Mouse (Mus musculus): ENCODE measurements at regions not wholly inside any gene's neighbourhood (a gene's known extent, or its start where the extent isn't known, plus 50 kb on each side); places are given as distances from the start of the nearest gene placed in this dataset.

DNA sequence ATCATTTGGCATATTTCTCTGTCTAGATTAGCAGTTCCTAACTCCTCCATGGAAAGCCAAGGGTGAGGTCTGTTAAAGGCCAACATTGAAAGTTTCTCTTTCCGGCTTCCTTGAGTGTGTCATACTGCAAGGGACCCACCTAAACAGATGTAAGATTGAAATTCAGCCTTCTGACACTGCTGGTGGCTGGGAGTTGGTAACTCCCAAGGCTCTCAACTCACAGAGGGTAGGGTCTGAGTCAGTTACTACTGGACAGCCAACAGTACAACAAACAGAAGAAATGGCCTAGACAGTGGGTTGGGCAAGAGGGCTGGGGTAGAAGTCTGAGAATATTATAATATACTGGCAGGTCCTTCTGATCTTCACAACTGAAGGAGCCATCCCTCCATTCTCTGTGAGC lies 193.7 kb upstream of the Ppp2r3a start:
- DNase-seq (ENCODE audit: low spot score): no peak

DNA sequence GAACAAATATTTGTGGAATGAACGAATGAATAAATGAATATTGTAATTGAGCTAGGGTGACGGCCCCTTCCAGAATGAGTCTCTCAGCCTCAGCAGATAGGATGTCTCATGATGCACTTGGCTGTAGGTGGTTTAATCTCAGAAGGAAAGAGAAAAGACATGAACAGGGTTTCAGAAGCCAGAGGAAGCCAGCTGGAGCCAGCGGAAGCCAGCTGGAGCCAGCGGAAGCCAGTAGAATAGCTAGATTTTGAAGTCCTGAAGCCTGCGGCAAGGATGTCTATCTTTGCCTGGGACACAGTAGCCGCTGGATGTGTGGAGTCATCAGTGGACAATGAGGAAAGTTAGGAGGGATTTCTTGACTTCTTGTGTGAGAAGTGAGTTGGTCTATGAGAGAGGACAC lies 188.3 kb upstream of the Ppp2r3a start:
- no peak for DNase-seq (ENCODE audit: low spot score)

DNA sequence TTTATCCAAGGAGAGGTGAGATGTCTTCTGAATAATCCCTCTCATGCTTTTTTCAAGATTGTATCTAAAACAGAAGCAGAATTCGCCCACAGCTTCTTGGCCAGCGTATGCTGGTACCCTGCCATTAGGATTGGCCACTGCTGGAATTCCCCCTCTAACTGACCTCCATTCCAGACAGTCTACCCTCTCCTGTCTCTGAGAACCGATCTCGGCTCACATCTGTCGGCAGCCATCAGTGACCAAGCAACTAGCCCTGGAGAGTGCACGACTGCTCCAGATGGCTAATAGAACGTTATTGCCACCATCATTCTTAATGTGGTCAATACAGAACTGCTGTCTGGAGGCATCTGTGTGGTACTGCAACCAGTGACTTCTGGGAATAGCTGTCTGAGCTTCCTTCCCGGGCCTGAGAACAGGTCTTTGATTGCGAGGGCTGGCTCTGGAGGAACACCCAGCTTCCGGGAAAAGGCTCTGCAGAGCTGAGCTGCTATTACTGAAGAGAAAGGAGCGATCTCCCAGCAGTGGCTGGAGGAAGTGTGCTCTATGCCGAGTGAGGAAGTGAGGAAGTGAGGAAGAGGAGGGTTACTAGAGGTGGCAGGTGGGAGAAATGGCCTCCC lies 187.1 kb upstream of the Ppp2r3a start:
- no peak for DNase-seq (ENCODE audit: low spot score)

DNA sequence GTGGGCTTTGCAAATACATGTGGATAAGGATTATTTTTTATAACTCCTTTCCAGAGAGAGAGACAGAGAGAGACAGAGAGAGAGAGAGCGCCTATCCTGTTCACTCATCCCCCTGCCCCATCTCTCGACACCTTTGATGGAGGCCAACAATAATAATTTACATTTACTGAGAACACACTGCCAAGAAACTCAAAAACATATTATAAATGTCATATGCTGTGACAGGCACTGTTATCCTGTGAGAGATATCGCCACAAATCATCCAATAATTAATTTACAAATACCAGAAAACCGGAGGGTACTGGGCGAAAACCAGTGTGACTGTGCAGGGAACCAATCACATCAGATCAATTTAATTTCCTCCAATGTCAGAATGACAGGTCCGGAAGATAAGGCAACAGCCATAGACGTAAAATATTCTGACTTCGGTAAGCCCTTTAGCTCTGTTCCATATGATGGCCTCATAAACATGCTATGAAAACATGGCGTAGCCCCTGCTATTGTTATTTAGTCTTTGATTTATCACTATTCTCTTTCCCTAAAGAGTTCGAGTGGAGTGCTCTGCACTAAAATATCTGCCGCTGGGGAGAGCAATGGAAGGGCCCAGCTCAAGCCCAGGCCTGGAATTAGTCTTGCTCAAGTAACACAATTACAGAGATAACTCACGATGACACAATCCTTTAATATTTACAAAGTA lies 173.5 kb upstream of the Ppp2r3a start:
- DNase-seq (ENCODE audit: low spot score): no peak

DNA sequence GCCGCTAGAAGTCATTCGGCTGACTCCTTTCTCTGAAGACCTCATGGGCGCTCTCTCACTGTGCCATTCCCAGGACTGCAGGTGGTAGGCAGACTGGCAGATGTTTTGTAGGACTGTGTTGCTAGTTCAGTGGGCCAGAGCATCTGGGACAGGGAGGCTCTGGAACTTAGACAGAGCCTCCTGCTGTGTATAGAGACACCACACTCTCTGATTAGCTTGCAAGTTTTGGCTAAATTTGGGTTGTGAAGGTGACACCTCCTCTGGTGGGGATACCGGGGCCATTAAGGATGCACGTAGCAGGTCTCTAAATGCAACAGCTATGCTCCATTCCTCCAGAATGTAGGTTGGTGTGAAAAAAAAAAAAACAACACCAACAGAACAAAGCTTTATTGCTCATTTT lies 171.4 kb upstream of the Ppp2r3a start:
- DNase-seq (ENCODE audit: low spot score): no peak

DNA sequence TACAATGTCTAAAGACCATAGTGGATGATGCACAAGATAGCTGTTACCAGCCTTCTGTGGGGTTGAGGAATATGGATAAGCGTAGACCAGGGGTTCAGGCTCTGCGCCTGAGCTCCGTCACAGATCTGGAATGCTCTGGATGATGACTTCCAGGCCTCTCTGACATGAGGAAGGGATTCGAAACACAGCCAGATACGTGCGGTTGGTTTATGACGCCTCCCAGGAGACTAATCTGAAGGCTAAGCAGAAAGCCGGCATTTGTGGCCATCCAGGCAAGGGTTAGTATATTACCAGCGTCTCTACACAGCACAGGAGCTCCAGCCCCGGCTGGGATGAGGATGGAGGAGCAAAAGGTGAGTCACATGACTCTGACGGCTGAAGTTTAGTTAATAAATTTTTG lies 170.4 kb upstream of the Ppp2r3a start:
- DNase-seq (ENCODE audit: low spot score): no peak

DNA sequence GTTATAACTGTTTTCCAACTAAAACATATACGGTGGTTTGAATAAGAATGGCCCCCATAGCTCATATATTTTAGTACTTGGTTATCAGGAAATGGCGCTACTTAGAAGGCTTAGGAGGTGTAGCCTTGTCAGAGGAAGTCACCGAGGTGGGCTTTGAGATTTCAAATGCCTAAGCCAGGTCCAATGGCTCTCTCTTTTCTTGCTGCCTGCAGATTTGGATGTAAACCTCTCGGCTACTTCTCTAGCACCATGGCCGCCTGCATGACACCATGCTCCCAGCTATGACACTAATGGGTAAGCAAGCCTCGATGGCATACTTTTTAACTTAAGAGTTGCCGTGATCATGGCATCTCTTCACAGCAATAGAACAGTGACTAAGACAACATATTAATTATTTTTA lies 169.5 kb upstream of the Ppp2r3a start:
- DNase-seq (ENCODE audit: low spot score): no peak

DNA sequence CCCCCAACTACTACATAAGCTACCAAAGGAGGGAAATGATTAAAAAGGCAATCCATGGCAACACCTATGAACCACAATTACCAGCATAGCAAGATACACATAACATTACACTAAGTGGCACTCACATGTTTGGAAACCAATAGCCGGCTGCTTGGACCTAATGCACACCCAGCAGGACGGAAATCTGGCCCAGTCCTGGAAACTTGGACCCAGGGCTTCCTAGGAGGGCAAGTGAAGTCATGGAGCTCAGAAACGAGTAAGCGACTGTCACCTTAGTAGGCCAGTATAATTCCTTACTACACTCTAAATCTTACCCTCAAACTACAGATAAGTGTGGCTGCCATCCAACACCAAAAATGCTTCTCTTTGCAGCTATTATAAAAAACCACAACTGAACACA lies 168.6 kb upstream of the Ppp2r3a start:
- DNase-seq (ENCODE audit: low spot score): no peak

DNA sequence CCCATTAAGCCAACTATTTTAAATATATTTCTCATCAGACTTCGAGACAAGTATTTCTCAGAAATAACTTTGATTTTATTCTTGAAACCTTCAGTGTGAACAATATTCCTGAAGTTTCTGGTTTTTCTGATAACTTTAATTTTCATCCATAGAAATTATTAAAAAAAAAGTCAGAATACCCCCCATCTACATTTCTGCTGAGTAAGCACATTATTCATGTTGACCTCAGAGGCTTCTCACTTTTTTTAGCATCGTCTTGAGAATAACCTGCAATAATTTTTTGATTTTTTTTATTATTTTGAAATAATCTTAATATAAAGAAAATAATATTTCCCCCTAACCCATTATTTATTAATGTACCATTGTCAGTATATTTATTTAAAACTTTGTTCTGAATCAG lies 166.1 kb upstream of the Ppp2r3a start:
- DNase-seq (ENCODE audit: low spot score): no peak

DNA sequence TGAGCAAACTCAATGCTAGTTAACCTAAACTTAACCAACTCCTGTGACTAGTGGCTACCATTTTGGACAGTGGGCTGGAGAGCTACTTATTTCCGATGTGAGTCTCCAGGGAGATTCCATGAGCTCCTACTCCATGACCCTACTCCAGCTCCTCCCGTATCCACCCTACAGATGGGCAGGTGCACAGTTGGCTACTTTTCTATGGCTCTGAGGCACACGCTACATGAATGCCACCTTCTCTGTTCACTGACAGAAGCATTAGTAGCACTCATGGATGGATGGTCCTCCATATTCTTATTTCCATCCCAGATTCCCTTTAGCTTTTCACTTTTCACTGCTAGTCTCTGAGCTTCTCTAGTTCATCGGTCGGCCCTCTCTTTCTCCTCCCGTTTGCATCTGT lies 164.7 kb upstream of the Ppp2r3a start:
- DNase-seq (ENCODE audit: low spot score): no peak

DNA sequence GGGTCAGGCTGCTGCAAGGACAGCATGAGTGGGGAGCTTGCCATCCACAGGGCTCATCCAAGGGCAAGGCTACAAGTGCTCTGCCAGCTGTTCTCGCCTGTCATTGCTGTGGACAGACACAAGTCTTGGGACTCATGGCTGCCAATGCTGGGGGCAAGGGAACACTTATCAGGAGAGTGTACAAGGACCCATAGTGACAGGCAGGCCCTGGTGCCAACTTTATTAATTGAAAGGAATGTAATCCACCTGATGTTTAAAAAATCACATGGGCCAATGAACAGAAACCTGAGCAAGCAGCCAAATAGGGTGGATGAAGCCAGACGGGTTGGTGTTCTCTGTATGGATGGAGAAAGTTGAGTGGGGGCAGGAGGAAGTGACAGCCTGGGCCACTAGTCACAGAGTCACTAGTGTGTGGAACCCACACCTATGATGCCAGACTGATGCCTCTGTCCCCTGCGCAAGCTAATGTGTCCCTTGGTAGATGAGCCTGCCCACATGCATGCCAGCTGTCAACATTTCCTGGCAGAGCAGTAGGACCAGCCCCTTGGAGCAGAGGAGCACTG lies 161.6 kb upstream of the Ppp2r3a start:
- no peak for DNase-seq (ENCODE audit: low spot score)

DNA sequence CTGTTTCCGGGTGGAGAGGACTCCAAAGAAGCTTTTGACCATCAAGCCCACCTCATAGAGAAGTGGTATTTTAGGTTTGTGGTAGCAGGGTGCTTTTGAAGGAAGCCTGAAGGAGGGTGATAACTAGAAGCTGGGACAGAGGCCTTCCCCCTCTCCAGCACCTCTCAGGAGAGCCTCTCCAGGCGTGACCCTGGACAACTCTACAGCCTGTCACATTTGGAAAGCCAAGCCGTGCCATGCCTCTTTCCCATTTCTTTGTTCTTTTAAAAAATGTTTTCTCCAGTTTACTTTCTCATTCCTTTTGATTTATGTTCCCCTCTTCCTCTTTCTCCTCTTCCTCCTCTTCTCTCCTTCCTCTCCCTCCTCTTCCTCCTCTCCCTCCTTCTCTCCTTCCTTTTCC lies 160.4 kb upstream of the Ppp2r3a start:
- no peak for DNase-seq (ENCODE audit: low spot score)

DNA sequence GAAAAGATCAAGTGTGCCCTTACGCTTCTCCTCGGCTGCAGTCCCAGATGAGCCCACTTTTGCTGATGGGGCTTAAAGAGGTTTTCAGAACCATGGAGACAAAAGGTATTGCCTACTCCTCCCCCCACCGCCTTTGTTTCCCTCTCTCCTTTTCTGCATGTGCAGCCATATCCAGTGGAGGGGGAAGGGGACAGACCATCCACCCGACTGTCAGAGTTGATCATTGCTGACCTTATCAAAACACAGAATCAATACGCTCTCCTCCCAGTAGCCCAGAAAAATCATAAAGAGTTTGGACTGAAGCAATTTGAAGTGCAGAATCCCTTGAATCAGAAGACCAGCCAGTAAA lies 159.9 kb upstream of the Ppp2r3a start:
- DNase-seq (ENCODE audit: low spot score): no peak

DNA sequence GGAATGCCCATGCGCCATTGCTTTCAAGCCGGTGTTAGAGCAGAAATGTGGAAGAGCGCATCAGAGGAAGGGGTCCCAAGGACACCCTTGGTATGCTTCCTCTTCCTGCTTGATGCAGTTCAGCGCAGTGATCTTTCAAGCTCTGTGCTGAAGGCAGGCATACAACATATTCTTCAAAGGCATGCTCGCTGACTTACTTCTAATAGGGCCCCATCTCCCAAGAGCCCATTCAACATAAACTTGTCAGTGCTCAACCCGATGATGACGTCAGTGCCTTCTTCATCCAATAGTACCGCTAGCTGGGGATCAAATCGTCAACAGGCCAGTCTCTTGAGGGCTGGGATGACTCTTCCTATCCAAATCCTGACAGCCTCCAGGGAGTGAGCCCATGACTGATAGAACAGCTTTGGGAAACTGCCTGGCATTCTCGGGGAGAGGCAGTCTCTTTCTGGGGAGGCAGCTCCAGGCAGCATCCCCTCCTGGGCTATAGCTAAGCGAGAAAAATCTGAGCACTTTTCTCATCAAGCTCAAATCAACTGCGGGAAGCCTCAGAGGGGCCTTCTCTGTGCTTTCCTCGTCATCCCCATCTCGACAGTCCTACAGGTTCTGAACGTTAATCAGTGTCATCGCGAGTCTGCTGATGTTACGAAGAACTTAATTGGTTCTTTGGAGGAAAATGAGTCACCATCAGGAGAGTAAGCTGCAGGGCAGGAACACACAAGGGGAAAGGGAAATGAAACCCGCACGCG lies 159.4 kb upstream of the Ppp2r3a start:
- no peak for DNase-seq (ENCODE audit: low spot score)

DNA sequence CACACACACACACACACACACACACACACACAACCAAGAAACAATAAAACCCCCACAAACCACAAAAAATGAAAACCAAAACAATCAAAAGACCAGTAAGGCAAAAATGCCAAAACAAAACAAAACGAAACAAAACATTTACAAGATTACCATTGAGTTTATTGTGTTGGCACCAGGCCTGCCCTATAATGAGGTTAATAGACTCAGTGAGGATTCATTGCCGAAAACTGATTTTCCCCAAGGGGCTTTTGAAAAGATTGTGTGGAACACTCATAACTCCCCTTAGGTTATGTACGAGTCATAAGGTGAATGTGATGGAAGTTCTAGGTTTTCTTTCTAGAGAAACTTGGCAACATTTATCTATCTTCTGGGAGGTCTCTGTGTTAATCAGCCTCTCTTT lies 158.8 kb upstream of the Ppp2r3a start:
- no peak for DNase-seq (ENCODE audit: low spot score)

DNA sequence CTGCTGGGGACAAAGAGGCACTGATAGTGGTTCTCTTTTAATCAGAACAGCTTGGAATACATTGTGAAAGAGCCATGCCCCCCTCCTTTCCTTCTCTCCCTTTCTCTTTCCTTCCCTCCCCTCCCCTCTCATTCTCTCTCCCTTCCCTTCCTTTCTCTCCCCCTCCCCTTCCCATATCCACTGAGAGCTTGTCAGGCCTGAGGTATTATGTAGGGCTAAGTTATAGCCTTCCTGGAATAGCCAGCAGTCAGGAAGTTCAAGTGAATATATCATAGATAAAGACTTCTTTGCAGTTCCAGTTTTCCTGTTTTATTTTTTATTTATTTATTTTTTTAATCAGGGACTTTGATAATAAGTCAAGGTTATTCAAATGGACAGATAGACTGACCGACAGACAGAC lies 156.5 kb upstream of the Ppp2r3a start:
- no peak for DNase-seq (ENCODE audit: low spot score)

DNA sequence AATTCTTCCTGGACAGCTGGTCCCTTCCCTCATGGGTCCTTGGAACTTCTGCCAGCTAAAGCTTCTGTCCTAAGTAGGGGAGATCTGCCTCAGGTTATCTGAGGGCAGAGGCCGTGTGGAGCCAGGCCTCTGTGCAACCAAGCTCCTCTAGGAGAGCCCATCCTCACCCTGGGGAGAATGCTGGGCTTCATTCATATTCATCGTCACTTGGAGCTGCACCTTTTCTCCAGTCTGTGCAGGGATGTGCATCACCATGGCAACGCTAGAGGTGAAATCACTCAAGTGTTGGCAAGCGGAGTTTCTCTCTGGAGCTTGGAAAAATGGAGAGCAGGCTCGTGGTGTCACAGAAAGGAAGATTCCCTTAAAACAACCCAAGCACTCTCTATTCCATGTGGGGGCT lies 155.5 kb upstream of the Ppp2r3a start:
- DNase-seq (ENCODE audit: low spot score): no peak

DNA sequence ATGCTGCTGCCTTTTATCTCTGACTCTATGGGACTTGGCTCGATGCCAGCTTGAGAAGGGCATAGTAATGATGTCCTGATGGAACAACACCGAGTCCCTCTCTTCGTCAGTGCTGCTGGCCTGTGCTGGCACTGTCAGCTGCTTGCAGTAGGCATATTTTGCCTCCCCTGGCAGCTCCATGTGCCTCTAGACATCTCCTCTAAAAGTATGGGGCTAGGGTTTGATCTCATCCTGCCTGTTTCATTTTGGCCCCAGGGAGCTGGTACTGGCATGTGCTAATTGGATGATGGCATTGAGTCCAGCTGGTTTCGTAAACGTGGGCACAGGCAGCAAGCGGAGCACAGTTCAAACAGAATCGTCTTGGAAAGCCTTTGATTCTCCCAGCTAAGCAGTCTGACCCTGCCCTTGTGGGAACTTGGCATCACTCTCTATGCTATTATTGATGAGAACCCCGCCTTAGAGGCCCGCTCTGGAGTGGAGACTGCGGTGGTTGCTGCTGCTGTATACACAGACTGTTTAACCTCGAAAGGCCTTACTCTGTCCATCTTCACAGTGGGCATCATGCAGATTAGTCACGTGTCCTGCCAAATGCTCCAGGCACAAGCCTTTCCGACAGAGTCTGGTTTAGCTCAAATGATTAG lies 153.0 kb upstream of the Ppp2r3a start:
- DNase-seq (ENCODE audit: low spot score): peak; percentile 4

DNA sequence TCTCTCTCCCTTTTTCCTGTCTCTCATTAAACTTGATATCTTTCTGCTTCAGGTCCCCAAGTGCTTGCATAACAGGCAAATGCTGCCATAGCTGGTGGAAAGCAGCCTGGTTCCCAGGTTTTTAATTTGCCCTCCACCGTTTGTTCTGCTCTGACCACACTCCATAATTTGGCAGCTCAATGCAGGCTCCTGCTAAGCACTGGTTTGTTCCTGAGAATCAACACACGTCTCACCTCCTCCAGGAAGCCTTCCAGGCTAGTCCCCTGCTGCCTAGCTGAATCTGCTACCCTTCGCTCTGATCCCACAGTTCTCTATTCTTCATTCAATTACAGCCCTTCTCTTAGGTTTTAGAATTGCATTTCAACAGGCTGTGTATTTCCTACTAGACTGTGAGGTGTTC lies 152.4 kb upstream of the Ppp2r3a start:
- no peak for DNase-seq (ENCODE audit: low spot score)

DNA sequence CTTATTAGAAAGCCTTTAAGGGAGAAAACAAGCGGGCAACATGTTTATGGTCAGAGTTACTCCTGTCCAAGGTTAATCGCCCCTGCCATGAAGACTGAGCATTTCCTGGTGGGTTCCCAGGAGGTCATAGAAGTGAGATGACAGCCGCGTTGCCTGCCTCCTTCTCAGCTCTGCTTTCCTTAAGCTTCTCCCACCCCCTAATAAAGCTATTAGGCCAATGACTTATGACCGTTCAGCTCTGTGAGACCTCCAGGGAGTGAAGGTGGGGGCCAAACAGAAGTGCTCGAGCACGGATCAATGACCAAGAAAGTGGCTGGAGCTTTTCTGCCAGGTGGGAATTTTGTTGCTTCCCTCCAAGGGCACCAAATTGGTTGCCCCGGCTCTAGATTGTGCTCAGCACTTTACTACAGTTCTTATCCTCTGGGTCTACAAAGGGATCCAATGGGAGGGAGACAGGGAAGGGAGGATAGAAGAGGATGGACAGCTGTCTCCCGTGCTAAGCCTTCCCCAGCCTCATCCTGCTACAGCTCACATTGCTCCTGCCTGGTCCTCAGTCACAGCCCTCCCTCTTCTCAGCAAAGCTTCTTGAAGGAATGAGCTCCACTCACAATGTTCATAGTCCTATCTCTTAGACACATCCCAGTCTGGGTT lies 151.1 kb upstream of the Ppp2r3a start:
- no peak for DNase-seq (ENCODE audit: low spot score)

DNA sequence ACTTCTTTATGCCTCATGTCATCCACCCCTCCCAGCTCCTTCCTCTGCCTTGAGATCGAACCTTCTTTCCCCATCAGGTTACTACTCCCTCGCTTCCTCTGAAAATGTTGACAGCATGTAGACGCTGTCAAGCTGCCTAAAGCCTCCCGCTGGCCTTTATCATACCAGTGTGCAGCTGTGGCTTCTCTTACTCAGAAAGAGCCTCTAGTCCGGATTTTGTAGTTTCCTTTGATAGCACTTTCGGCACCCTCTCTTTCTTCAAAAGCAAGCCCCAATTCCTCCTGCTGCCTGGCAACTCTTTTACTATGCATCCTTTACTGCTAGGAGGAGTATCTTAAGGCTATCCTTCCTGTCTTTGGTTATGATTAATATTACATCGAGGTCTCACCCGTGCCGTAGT lies 149.8 kb upstream of the Ppp2r3a start:
- no peak for DNase-seq (ENCODE audit: low spot score)

DNA sequence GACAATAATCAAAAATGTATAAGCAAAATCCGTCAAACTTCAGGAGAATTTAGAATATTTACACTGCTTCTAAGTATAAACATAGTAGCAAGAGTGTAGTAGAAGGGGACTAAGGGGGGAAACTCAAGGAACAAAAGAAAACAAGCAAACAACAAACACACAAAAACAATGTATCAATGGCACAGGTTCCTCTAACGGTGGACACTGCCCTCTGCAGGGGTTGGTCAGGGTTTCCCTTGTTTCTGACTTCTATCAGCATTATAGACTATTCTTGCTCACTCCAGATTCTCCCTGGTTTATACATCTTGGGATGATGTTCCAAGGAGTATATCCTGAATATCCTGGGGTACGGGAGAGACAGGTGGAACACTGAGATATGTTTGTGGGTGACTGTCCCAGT lies 147.3 kb upstream of the Ppp2r3a start:
- no peak for DNase-seq (ENCODE audit: low spot score)
